Mouse (Mus musculus): ENCODE measurements around the gene Adcy9.

DNA sequence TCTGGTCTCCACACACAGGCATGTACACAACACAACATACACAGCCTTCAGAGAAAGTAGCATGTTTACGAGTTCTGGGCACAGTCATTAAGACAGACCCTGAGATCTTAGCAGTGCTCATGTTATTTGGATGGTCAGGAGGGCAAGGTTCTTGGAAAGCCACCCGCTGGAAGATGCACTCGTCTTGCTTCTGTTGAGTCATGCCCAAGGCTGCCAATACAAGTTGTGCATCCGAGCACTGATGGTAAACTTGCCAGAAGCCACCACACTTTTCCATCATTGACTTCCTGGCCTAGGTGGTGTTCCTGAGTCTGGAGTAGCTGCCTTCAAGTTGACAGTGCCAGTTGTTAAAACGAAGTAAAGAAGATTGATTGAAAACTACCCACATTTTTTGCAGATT lies 3.3 kb upstream of the Adcy9 start:
- TF ChIP-seq POLR2A (IDR thresholded peaks at IDR 0.05; ENCODE audit: extremely low read depth, insufficient read depth, low read length) (no peak), CTCF (IDR thresholded peaks at IDR 0.05; ENCODE audit: low read depth, low read length) (no peak)
